Mouse (Mus musculus) cerebellum, adult 2 months (tissue): Measurements from ENCODE around the gene Car5a. TPM values are rescaled to one million over a fixed set of nuclear protein-coding genes. Genes with fewer than 3 reads are reported as not detected.

ENCODE experiments used
- DNase-seq, 2 experiments: peaks; one replicate each; pipeline ENCODE4 v3.0.0; 2021
- H3K27ac ChIP-seq: fragments of 200-500 bp; 2 replicates; pipeline ENCODE4 v1.5.1; 2012; ENCODE audit warnings: low read length, control low read depth, inconsistent platforms; ENCODE audit not compliant: insufficient read depth
- H3K27me3 ChIP-seq: fragments of 200-500 bp; 2 replicates; pipeline ENCODE4 v1.6.1; 2012; ENCODE audit warnings: inconsistent platforms, mild to moderate bottlenecking, low read length, moderate library complexity; ENCODE audit not compliant: control insufficient read depth, insufficient read depth
- H3K4me1 ChIP-seq: fragments of 200-500 bp; 2 replicates; pipeline ENCODE4 v1.6.1; 2011; ENCODE audit warnings: low read length; ENCODE audit not compliant: control insufficient read depth, insufficient read depth
- H3K4me3 ChIP-seq: fragments of 200-500 bp; replicated peaks from 2 replicates; pipeline ENCODE3; 2011; ENCODE audit warnings: mild to moderate bottlenecking, low read depth, low read length, control low read depth; ENCODE audit not compliant: insufficient read depth
- CTCF ChIP-seq: fragments of 200-500 bp; IDR thresholded peaks from 2 replicates; pipeline ENCODE4 v1.5.1; 2011; ENCODE audit warnings: low read depth, mild to moderate bottlenecking, control low read depth, low read length, moderate library complexity, borderline replicate concordance; ENCODE audit not compliant: insufficient read depth
- POLR2A ChIP-seq: fragments of 200-500 bp; IDR thresholded peaks from 2 replicates; pipeline ENCODE4 v1.6.1; 2011; ENCODE audit warnings: low read length, control low read depth, borderline replicate concordance; ENCODE audit not compliant: insufficient read depth
- WGBS: fragments of 180-500 bp; shearing (Covaris S2); methylation state at CpG from one replicate; pipeline ENCODE4 v1.1.7; 2018; 5-methylcytosine and 5-hydroxymethylcytosine counted together
- polyA plus RNA-seq: library from polyadenylated mRNA; depleted of rRNA; stranded (reverse); fragments of >200 nt; gene quantifications from 2 replicates; pipeline ENCODE4 v1.2.3, GENCODE M21; 2012

The Car5a gene
- polyA plus RNA-seq, 1 experiment = 0.59 TPM

- Histone ChIP-seq H3K4me1 (peaks cover 19% of the 10 kb centered on the region), H3K27ac (no peak overlapping the region), H3K27me3 (no peaks in the 10 kb centered on the region), H3K4me3 (no peak overlapping the region)
- 73% methylated on average over 3 of the region's 3 CpGs for WGBS
- no peak for TF ChIP-seq CTCF
- no peak for TF ChIP-seq POLR2A
- no peak for DNase-seq
Observed at GRCm38 (mm10) chr8:121953821-121954545, 9.3 kb upstream of the Car5a start.

- H3K4me3 ChIP-seq = no peak overlapping the region
- H3K27ac ChIP-seq = no peak overlapping the region
- no peak for TF ChIP-seq POLR2A
- TF ChIP-seq CTCF = no peak
- no peak for DNase-seq
- H3K4me1 ChIP-seq = peaks cover 16% of the 10 kb centered on the region
- WGBS = 67% methylated on average over 7 of the region's 7 CpGs
- no peaks in the 10 kb centered on the region for H3K27me3 ChIP-seq
Observed at GRCm38 (mm10) chr8:121952800-121953199, 8.1 kb upstream of the Car5a start.

- H3K27ac ChIP-seq = no peak overlapping the region
- peaks cover 15% of the 10 kb centered on the region for H3K4me1 ChIP-seq
- TF ChIP-seq CTCF (no peak), POLR2A (no peak)
- DNase-seq = no peak
- H3K4me3 ChIP-seq = no peak overlapping the region
- H3K27me3 ChIP-seq = no peaks in the 10 kb centered on the region
Observed at GRCm38 (mm10) chr8:121952122-121952521, 7.4 kb upstream of the Car5a start.

GRCm38 (mm10) chr8:121951656-121952009 lies 6.9 kb upstream of the Car5a start:
- H3K4me3 ChIP-seq = peak overlapping the region; percentile 72
- DNase-seq = no peak
- no peak for TF ChIP-seq CTCF
- TF ChIP-seq POLR2A = no peak
- peaks cover 15% of the 10 kb centered on the region for H3K4me1 ChIP-seq
- WGBS = 26% methylated on average over 7 of the region's 7 CpGs
- no peak overlapping the region for H3K27ac ChIP-seq
- no peaks in the 10 kb centered on the region for H3K27me3 ChIP-seq

- peak overlapping the region; percentile 72 for H3K4me3 ChIP-seq
- TF ChIP-seq POLR2A = no peak
- TF ChIP-seq CTCF = no peak
- H3K27me3 ChIP-seq = no peaks in the 10 kb centered on the region
- under 1% methylated on average over 95 of the region's 97 CpGs for WGBS
- H3K4me1 ChIP-seq = peaks cover 15% of the 10 kb centered on the region
- DNase-seq = peak; percentile 75
- peak overlapping the region; percentile 6; the same call in 1 of the 2 replicates for H3K27ac ChIP-seq
Observed at GRCm38 (mm10) chr8:121950749-121951655, 6.3 kb upstream of the Car5a start.

GRCm38 (mm10) chr8:121949941-121950748 lies 5.4 kb upstream of the Car5a start:
- WGBS = under 1% methylated on average over 66 of the region's 66 CpGs
- peak; percentile 99 for DNase-seq
- Histone ChIP-seq H3K27ac (peak overlapping the region; percentile 92), H3K4me1 (peaks cover 14% of the 10 kb centered on the region), H3K27me3 (no peaks in the 10 kb centered on the region), H3K4me3 (peak overlapping the region; percentile 74)
- peak; percentile 79 for TF ChIP-seq POLR2A
- TF ChIP-seq CTCF = no peak

- DNase-seq = no peak
- peaks cover 12% of the 10 kb centered on the region for H3K4me1 ChIP-seq
- peak within 1 kb of the TSS; percentile 92 for H3K27ac ChIP-seq
- WGBS = 45% methylated on average over 6 of the region's 6 CpGs
- TF ChIP-seq CTCF (no peak), POLR2A (no peak)
- H3K27me3 ChIP-seq = no peaks in the 10 kb centered on the region
- peak within 1 kb of the TSS; percentile 74 for H3K4me3 ChIP-seq
Observed at GRCm38 (mm10) chr8:121949222-121949800, 4.6 kb upstream of the Car5a start, which contains the start of gene Banp. Gene Banp (plus strand): TSS chr8:121949750.
